Mouse (Mus musculus): ENCODE results near the gene Fig4. TPM values are rescaled to one million over a fixed set of nuclear protein-coding genes. Genes with fewer than 3 reads are reported as not detected.

The Fig4 gene
- polyA plus RNA-seq, 1 experiment from 2014 or later, result 53.7 TPM

DNA sequence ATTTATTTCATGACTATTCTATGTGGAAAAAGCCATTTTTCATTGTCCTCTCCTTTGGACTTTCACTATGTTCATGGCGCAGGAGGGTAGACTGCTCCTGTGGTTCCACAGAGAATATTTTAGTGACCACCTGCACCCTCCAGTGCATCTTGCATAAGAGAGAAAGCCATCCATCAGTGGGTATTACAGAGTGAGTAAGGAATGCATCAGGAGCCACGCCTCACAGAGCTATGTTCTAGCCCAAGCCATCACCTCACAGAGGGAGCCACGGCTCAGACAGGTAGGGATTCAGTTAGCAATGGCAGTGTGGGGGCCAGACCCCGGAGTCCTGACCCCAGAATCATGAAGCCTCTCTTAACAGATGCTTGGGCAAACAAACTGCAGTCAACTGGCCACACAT lies 93.5 kb downstream of the Fig4 start:
- WGBS, result 74% methylated on average over 4 of the region's 4 CpGs
- Histone ChIP-seq H3K9me3 (replicated peaks) (no peaks in the 10 kb centered on the region), H3K4me1 (replicated peaks) (peaks cover 4% of the 10 kb centered on the region; the same call in 1 of the 2 replicates), H3K27ac (no peak overlapping the region), H3K4me2 (no peak overlapping the region), H3K9ac (no peak overlapping the region), H3K36me3 (no peaks in the 10 kb centered on the region), H3K4me3 (no peak overlapping the region), H3K27me3 (no peaks in the 10 kb centered on the region)
- no peak for ATAC-seq (replicated peaks; ENCODE audit: insufficient number of reproducible peaks, insufficient read depth, low FRiP score, low read depth)

DNA sequence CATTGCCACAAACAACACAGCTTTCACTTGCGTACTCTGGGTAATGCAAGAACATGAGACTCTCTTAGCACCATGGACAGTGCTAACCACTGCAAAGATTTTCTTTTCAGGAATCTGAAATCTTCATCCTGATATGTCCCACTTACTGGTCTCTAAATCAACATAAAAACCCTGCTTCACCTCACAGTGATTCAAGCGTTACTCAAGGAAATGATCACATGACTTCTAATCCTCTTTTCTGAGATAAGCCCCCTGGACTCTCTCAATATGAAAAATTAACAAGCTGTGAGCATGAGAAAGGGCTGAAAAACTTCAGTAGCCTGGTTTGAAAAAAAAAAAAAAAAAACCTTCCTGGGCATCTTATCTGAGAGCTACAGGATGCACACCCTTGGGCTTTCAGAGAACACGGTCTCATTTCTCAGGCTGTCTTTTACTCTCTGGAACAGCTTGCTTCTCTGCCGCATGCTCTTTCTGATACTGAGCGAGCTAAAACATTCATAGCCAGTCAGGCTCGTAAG lies 94.1 kb downstream of the Fig4 start:
- H3K9ac ChIP-seq, result no peak overlapping the region
- peaks cover 6% of the 10 kb centered on the region; the same call in 1 of the 2 replicates for H3K4me1 ChIP-seq (replicated peaks)
- no peak overlapping the region for H3K27ac ChIP-seq
- no peak for ATAC-seq (replicated peaks; ENCODE audit: insufficient number of reproducible peaks, insufficient read depth, low FRiP score, low read depth)
- no peak overlapping the region for H3K4me3 ChIP-seq
- no peaks in the 10 kb centered on the region for H3K27me3 ChIP-seq
- H3K9me3 ChIP-seq (replicated peaks), result no peaks in the 10 kb centered on the region
- no peak overlapping the region for H3K4me2 ChIP-seq
- no peaks in the 10 kb centered on the region for H3K36me3 ChIP-seq
- WGBS, result 51% methylated on average over 6 of the region's 6 CpGs

DNA sequence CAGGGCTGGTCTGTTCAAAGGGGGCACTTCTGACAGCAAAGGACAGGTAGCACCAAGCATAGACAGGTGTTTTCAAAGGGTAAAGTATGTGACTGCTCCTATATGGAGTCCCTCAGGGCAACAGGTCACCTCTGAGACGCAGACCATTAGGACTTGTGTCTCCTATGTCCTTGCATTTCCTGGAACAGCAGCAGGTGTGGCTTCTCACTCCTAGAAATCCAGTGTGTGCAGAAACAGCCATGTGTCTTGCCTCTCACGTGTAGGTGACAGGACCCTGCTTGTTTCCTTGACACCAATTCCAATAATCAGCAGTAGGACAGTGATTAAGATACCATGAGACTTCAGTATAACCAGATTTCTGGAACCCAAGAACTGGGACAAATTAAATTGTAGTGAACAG lies 97.4 kb downstream of the Fig4 start:
- H3K9me3 ChIP-seq (replicated peaks), result no peaks in the 10 kb centered on the region
- 62% methylated on average over 2 of the region's 2 CpGs for WGBS
- no peak overlapping the region for H3K4me3 ChIP-seq
- no peak overlapping the region for H3K4me2 ChIP-seq
- ATAC-seq (replicated peaks; ENCODE audit: insufficient number of reproducible peaks, insufficient read depth, low FRiP score, low read depth), result no peak
- H3K27ac ChIP-seq, result no peak overlapping the region
- H3K36me3 ChIP-seq, result no peaks in the 10 kb centered on the region
- H3K4me1 ChIP-seq (replicated peaks), result peaks cover 6% of the 10 kb centered on the region; the same call in 1 of the 2 replicates
- no peak overlapping the region for H3K9ac ChIP-seq
- H3K27me3 ChIP-seq, result no peaks in the 10 kb centered on the region

DNA sequence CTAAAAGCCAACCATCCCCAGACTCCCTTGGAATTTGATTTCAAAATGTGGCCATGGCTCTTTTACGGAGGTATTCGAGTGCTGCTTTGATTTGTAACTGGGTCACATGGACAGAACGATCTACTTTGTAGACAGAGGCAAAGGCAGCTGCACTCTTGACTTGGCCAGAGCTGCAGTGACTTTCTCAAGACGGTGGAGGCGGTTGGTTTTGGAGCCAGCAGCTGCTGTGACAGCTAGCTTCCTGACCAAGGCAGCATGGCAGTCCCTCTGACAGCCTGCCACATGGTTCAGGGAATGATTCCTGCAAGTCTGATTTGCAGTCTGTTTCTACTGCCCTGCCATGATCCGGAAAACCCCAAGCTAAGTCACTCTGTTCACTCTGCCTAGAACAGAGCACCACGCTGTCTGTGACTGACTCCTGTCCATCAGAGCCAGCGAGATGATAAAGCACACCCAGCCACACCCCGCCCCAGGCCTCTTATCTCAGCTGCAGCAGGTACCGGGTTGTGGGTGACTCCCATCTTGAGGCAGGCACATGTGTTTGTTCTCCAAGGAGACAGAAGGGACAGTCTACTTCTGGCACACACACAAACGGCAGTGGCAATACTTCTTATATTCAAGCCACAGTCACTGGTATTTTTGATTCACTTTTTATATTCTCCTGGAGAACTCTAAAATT lies 98.3 kb downstream of the Fig4 start:
- peaks cover 6% of the 10 kb centered on the region; the same call in 1 of the 2 replicates for H3K4me1 ChIP-seq (replicated peaks)
- ATAC-seq (replicated peaks; ENCODE audit: insufficient number of reproducible peaks, insufficient read depth, low FRiP score, low read depth), result 0 out of 2 replicates have a peak, but pooled peaks have one; percentile 22
- no peaks in the 10 kb centered on the region for H3K36me3 ChIP-seq
- no peak overlapping the region for H3K4me3 ChIP-seq
- no peaks in the 10 kb centered on the region for H3K9me3 ChIP-seq (replicated peaks)
- H3K4me2 ChIP-seq, result no peak overlapping the region
- 41% methylated on average over 11 of the region's 11 CpGs for WGBS
- no peak overlapping the region for H3K9ac ChIP-seq
- no peak overlapping the region for H3K27ac ChIP-seq
- H3K27me3 ChIP-seq, result no peaks in the 10 kb centered on the region

DNA sequence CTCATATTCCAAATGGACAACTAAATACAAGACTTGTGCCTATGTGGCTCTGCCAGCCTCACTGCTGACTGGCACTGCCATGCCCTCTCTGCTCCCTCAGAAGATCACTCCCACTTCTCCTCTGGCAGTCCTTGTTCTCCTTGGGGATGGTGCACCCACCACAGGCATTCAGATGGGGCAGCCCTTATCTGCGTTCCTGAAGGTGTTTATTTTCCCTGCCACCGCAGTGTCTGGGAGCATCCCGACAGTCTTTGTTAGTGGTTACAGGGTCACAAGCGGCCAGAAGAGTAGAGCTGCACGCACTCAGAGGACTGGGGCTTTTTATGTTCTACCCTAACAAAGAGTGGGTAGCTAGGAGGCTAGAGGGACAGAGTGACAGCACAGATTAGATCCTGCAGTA lies 98.9 kb downstream of the Fig4 start:
- no peak overlapping the region for H3K4me3 ChIP-seq
- ATAC-seq (replicated peaks; ENCODE audit: insufficient number of reproducible peaks, insufficient read depth, low FRiP score, low read depth), result no peak
- 33% methylated on average over 5 of the region's 5 CpGs for WGBS
- H3K9ac ChIP-seq, result no peak overlapping the region
- H3K27me3 ChIP-seq, result no peaks in the 10 kb centered on the region
- H3K4me1 ChIP-seq (replicated peaks), result peaks cover 6% of the 10 kb centered on the region; the same call in 1 of the 2 replicates
- no peak overlapping the region for H3K4me2 ChIP-seq
- no peak overlapping the region for H3K27ac ChIP-seq
- no peaks in the 10 kb centered on the region for H3K9me3 ChIP-seq (replicated peaks)
- H3K36me3 ChIP-seq, result no peaks in the 10 kb centered on the region

DNA sequence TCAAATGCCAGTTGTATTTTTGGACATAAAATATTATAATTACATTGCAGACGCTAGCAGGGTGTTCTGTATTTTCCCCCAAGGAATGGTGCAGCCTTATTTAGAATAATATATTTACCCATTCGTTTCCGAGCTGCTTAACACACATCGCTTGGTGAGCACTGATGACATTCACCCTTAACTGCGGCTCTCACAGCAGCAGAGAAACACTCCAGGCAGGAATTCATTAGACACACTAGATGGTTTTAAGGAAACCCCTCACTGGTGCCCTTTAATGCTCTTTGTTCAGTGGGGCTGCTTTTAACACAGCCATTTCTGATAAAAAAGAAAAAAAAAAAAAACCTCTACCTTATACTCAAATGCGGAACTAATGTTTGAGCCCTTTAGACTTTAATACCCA lies 104.3 kb downstream of the Fig4 start:
- Histone ChIP-seq H3K27me3 (no peaks in the 10 kb centered on the region), H3K4me2 (no peak overlapping the region)

DNA sequence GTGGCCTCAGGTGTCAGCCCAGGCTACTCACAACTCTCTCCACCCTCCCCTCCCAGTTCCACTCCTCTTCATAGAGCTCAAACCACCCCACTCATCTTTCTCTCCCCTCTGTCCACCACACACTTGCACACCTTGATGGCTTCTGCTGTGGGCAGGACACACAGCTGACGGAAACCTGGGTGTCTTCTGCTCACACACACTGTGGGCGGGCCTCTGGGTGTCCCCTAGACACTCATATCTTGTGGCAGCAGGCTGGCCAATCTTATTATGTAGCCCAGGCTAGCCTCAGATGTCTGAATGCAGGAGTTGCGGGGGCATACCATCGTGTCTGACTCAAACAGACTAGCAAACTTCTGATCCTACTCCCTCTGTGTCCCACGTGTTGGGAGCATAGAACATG lies 105.3 kb downstream of the Fig4 start:
- no peaks in the 10 kb centered on the region for H3K27me3 ChIP-seq
- H3K9me3 ChIP-seq (replicated peaks), result no peaks in the 10 kb centered on the region
- H3K4me2 ChIP-seq, result no peak overlapping the region
- 91% methylated on average over 5 of the region's 5 CpGs for WGBS
- H3K36me3 ChIP-seq, result no peaks in the 10 kb centered on the region
- H3K4me3 ChIP-seq, result no peak overlapping the region
- H3K27ac ChIP-seq, result no peak overlapping the region
- no peaks in the 10 kb centered on the region for H3K4me1 ChIP-seq (replicated peaks)
- no peak overlapping the region for H3K9ac ChIP-seq
- no peak for ATAC-seq (replicated peaks; ENCODE audit: insufficient number of reproducible peaks, insufficient read depth, low FRiP score, low read depth)

More for the DNA sequence above, 104.3 kb downstream of the Fig4 start:
- no peak overlapping the region for H3K9ac ChIP-seq
- no peaks in the 10 kb centered on the region for H3K4me1 ChIP-seq (replicated peaks)
- no peak overlapping the region for H3K4me3 ChIP-seq
- H3K36me3 ChIP-seq, result no peaks in the 10 kb centered on the region
- ATAC-seq (replicated peaks; ENCODE audit: insufficient number of reproducible peaks, insufficient read depth, low FRiP score, low read depth), result no peak
- no peak overlapping the region for H3K27ac ChIP-seq
- H3K9me3 ChIP-seq (replicated peaks), result no peaks in the 10 kb centered on the region
- 89% methylated on average over 6 of the region's 6 CpGs for WGBS

DNA sequence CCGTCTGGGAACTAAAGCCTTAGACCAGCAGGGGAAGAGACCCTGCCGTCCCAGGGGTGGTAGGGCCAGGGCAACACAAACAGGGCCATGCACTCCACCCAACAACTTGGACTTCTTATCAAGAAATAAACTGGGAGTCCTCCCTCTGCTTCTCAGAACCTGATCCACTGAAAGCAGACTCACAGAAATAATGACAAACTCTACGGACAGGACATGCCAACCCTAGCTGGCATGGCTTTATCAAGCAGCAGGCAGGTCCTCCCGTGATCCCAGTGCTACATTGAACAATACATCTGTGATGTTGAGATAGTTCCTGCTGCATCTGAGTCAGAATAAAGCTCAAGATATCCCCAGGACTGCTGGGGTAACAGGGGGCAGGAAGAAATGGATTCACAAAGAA lies 106.8 kb downstream of the Fig4 start:
- no peak overlapping the region for H3K9ac ChIP-seq
- no peaks in the 10 kb centered on the region for H3K9me3 ChIP-seq (replicated peaks)
- ATAC-seq (replicated peaks; ENCODE audit: insufficient number of reproducible peaks, insufficient read depth, low FRiP score, low read depth), result no peak
- H3K36me3 ChIP-seq, result no peaks in the 10 kb centered on the region
- no peak overlapping the region for H3K4me3 ChIP-seq
- no peak overlapping the region for H3K27ac ChIP-seq
- H3K27me3 ChIP-seq, result no peaks in the 10 kb centered on the region
- no peak overlapping the region for H3K4me2 ChIP-seq
- 73% methylated on average over 4 of the region's 4 CpGs for WGBS
- H3K4me1 ChIP-seq (replicated peaks), result no peaks in the 10 kb centered on the region

DNA sequence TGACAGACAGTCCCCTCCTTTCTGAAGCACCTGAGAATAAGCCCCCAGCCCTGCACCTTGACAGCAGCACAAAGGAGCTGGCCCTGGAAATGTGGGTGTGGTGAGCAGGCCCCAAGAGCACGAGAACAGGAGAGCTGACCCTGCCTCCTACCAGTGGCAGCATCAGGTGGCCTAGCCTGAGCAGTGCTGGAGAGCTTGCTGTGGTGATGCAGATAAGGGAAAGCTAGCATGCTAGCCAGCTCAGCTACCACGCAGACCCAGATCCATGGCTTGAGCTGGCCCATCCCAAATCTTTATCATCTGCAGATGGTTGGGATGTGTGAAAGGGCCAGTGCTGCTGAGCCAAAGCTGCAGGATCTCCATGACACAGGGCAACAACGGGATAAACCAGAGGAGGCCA lies 113.7 kb downstream of the Fig4 start:
- Histone ChIP-seq H3K36me3 (peaks cover 6% of the 10 kb centered on the region), H3K4me2 (no peak overlapping the region), H3K4me1 (replicated peaks) (no peaks in the 10 kb centered on the region), H3K9ac (no peak overlapping the region), H3K27me3 (no peaks in the 10 kb centered on the region), H3K27ac (no peak overlapping the region), H3K4me3 (no peak overlapping the region), H3K9me3 (replicated peaks) (no peaks in the 10 kb centered on the region)
- no peak for ATAC-seq (replicated peaks; ENCODE audit: insufficient number of reproducible peaks, insufficient read depth, low FRiP score, low read depth)
- 64% methylated on average over 3 of the region's 3 CpGs for WGBS

DNA sequence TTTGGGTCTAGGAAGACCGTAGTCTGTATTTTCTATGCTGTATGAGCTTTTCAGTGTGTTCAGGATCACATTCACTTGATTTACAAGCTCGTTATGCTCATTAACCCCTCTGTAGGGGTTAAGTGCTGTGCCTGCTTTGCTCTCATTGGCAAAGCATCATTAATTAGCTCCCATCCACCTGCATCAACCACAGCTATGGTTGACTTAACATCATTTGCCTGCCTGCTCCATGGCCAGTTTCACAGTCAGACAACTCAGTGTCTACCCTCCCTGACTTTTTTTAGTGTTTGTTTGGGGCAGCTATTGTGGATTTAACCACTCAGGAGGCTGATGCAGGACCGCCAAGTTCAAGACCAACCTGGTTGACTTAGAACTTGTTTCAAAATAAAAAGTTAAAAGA lies 119.1 kb downstream of the Fig4 start:
- H3K4me2 ChIP-seq, result no peak overlapping the region
- H3K27ac ChIP-seq, result no peak overlapping the region
- no peak overlapping the region for H3K4me3 ChIP-seq
- WGBS, result 74% methylated on average over 3 of the region's 3 CpGs
- no peaks in the 10 kb centered on the region for H3K9me3 ChIP-seq (replicated peaks)
- no peaks in the 10 kb centered on the region for H3K4me1 ChIP-seq (replicated peaks)
- H3K9ac ChIP-seq, result no peak overlapping the region
- no peak for ATAC-seq (replicated peaks; ENCODE audit: insufficient number of reproducible peaks, insufficient read depth, low FRiP score, low read depth)
- H3K27me3 ChIP-seq, result no peaks in the 10 kb centered on the region
- H3K36me3 ChIP-seq, result peaks cover 6% of the 10 kb centered on the region

DNA sequence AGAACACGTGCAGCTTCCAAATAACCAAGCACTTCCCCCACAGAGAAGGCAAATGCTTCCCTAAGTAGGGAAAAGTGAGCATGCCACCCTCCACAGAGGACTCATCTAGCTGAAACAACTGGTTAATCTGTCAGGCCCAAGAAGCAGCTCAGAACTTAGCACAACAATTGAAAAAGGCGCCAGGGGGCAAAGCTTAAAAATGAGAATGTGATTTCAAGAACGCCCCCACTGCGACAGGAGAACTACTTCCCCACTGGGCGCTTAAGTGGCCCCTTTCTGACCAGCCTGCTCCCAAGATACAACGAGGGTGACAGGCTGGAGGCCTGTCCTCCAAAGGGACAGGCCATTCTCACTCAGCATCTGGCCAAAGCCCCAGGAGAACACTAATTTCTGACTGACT lies 120.4 kb downstream of the Fig4 start:
- Histone ChIP-seq H3K9me3 (replicated peaks) (no peaks in the 10 kb centered on the region), H3K4me1 (replicated peaks) (no peaks in the 10 kb centered on the region), H3K27ac (no peak overlapping the region), H3K36me3 (no peaks in the 10 kb centered on the region; the same call in 1 of the 2 replicates), H3K4me3 (no peak overlapping the region), H3K9ac (no peak overlapping the region), H3K27me3 (no peaks in the 10 kb centered on the region), H3K4me2 (no peak overlapping the region)
- ATAC-seq (replicated peaks; ENCODE audit: insufficient number of reproducible peaks, insufficient read depth, low FRiP score, low read depth), result no peak
- 26% methylated on average over 6 of the region's 6 CpGs for WGBS

DNA sequence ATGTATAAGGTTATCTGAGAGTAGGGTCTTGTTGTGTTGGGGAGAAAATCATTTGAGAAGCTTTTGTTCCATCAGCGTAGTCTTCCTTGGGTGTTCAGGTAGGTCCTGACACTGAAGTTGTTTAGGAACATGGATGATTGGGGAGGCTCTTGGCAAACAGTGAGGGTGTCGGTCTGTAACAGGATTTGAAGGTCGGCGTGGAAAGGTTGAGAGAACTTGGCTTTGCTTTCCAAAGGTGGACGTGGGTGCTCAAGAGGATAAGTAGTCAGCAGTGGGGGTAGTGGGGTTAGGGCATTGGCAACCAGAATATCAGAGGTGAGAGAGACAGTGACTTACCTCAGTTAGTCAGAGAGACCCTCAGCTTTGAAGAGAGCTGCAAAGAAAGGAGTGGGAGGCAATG lies 136.9 kb downstream of the Fig4 start:
- no peak overlapping the region for H3K9ac ChIP-seq
- no peak for ATAC-seq (replicated peaks; ENCODE audit: insufficient number of reproducible peaks, insufficient read depth, low FRiP score, low read depth)
- WGBS, result 82% methylated on average over 5 of the region's 5 CpGs
- no peaks in the 10 kb centered on the region for H3K4me1 ChIP-seq (replicated peaks)
- H3K27me3 ChIP-seq, result no peaks in the 10 kb centered on the region
- no peak overlapping the region for H3K4me3 ChIP-seq
- H3K27ac ChIP-seq, result no peak overlapping the region
- H3K36me3 ChIP-seq, result no peaks in the 10 kb centered on the region
- H3K4me2 ChIP-seq, result no peak overlapping the region
- no peaks in the 10 kb centered on the region for H3K9me3 ChIP-seq (replicated peaks)
